Mouse (Mus musculus) cerebellum, adult 11 months (tissue): ENCODE measurements at regions not wholly inside any gene's neighbourhood (a gene's known extent, or its start where the extent isn't known, plus 50 kb on each side); places are given as distances from the start of the nearest gene placed in this dataset.

Experiments used
- DNase-seq: peaks from one replicate; pipeline ENCODE4 v3.0.0; 2022

DNA sequence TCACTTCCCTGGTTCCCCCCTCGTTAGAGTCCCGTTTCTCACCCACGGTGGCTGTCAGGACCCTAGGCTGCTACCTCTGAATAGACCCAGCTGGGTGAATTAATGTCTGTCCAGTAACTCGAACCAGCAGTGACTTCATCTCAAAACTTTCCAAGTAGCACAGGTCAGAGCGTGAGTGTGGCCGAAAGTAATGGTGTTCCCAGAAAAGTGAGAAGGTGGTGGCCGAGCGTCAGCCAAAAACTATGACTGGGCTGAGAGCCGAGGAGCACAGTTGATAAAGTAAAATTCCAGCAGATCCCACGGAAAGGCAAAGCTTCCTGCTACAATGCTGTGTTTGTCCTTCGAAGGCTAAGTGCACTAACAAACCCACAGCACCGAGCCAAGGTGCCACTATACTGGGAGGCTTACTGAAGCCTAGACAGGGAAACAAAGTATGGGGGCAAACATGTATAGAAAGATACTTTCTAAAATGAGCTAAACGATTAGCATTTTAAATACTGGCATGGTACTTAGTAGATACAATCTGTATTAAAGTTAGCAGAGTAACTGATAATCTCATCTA, 413.7 kb upstream of the Mgmt start:
- no peak for DNase-seq

DNA sequence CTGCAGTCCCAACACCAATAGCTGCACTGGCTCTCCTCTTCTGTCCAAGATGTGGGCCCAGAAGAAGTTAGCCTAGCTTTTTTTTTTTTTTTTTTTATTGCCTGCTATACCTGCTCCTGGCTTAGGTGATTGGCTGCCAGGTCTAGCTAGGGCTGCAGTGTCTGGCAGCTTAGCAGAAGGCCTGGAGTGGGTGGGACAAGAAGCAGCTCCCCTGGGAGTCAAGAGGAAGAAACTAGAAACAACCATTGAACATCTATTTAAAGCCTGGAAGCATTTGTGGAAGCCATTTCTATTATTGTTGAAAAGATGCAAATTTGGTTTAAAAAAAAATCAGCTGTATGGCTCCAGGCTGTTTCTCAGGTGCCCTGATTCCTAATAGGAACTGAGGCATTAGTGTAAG, 411.2 kb upstream of the Mgmt start:
- DNase-seq: no peak

DNA sequence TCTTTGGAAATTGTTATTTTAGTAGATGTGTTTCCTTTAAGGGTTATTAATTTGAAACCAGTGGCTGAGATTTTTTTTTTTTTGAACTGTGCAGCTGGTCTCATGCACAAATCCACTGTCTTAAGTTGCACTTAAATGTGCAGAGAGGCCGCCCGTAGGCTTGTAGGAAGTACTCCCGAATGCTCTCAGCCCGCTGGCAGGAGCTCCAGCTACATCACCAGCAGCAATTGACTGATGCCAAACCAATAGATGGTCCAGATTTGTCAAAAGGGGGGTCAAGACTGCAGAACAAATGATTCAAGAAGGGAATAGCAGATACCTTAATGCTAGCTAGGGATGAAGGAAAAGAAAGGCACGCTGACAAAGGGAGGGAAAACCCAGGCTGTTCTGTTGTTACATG, 406.9 kb upstream of the Mgmt start:
- DNase-seq: no peak

- DNase-seq: no peak
These were observed 399.6 kb upstream of the Mgmt start for GRCm38 (mm10) chr7:136494862-136495261.

DNA sequence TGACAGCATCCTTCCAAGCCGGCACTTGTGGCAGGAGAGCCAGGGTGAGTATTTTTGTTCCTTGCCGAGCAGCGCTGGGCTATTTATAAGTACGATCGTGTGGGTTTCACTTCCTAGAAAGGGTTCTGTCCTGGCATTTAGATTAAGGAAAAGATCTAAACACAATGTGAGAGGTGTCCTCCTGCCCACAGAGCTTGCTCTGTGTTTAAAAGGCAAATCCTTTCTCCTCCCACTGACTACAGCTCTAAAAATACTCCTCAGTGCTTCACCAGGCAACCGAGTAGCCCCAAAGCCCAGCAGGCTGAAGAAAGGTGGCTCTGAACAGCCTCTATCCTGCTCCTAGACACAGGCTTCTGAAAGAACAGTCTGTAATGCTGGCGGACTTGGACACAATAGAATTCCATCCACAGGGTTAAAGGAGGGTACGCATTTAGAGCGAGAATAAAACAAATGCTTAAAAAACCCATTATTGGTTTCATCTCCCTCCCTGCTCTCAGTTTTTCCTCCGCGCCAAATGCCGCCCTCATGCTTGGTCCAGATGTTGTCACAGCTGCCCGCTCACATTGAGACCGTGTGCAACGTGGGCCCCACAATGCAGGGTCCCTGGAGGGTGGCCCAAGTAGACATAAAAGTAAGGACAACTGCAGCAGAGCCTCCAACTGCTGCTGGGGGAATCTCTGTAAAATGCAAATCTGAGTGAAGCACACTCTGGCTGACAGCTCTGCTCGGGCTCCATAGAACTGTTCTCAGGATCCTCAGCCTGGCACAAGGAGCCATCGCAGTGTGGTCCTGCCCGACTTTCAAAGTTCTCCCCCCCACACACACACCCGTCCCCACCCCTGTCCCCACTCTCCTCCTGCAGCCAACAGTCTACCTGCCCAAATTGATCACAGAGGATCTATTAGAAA, 397.8 kb upstream of the Mgmt start:
- no peak for DNase-seq

DNA sequence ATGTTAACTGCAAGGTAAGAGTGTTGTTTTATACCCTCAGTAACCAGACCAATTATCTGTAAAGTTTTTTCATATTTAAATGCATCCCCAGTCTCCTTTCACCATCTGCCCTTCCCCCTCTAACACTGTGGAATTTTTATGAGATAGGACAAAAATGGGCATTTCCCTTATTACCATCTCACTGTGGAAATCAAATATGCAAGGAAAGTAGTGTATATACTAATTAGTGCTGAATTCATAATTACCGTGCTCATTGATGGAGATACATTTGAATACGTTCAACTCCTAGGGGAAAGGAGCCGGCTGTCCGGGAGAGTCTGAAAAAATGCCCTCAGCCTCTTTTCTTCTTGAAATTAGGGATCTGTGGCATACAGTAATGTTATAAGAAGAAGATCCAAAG, 394.4 kb upstream of the Mgmt start:
- no peak for DNase-seq

DNA sequence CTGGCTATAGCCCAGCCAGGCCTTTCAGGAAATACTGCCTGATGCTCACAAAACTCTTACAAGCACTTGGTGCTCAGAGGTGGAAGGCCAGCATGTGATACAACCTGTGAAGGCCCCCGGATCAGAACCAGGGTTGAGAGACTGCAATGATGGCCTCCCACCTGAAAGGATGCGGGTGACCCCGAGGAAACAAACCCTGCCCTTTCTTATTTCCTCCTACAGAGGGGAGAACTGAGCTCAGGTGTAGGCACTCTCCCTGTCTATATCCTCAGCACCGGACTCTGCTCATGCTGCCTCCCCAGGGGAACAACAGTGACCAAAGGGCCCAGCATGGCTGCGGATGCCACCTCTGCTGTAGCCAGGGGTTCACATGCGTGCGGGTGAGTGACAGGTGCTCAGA, 393.3 kb upstream of the Mgmt start:
- no peak for DNase-seq

- DNase-seq: no peak
These were observed 392.3 kb upstream of the Mgmt start for GRCm38 (mm10) chr7:136501855-136502847.

DNA sequence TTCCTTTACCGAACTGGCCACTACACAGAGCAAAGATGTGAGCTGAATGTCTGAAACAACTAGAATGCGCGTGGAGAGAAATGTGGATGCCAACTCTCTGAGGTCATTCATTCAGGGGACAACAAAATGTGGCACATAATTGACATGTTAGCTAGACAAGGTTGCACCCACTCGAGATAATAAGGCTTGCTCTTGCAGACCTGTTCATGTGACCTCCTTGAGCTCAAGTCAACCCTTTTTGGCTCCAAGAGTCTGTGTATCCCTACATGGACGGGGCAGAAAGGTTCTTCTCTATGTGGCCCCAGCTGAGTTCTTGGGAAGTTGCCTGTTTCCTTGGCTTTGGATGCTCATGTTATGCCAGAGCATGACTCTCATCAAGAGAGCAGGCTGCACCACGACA, 383.0 kb upstream of the Mgmt start:
- DNase-seq: no peak

DNA sequence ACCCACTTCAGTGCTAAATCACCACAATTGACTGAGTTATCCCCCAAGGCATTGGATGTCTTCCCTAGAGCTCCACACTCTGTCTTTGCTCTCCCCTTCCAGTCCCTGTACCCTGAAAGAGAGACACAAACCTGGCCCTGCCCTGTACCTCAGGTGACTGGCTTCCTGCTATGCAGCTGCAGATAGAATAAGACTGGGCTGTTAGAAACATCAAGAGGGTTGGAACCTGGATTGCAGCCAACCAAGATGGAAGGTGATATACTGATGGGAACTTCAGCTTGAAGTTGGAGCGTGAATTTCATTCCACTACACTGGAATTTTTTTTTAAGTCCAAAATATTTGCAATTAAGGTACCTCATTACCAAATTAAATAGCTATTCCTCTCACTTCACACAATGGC, 379.0 kb upstream of the Mgmt start:
- DNase-seq: no peak

DNA sequence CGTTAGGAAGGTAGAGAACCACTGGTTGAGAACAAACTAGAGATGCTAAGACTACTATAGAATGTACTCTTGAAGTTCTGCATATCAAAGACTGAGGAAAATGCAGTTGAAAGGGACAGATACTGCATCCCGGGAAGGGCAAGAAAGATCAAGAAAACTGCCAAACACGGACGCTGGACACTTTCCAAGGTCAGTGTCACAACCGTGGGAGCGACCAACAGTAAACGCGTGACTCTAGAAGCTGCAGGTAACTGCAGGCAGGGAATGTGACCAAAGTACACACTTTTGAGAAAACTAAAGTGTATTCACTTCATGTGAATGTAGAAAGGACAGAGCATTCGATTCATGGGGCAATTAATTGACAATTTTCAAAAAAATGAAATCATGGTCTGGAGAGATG, 368.6 kb upstream of the Mgmt start:
- DNase-seq: no peak

DNA sequence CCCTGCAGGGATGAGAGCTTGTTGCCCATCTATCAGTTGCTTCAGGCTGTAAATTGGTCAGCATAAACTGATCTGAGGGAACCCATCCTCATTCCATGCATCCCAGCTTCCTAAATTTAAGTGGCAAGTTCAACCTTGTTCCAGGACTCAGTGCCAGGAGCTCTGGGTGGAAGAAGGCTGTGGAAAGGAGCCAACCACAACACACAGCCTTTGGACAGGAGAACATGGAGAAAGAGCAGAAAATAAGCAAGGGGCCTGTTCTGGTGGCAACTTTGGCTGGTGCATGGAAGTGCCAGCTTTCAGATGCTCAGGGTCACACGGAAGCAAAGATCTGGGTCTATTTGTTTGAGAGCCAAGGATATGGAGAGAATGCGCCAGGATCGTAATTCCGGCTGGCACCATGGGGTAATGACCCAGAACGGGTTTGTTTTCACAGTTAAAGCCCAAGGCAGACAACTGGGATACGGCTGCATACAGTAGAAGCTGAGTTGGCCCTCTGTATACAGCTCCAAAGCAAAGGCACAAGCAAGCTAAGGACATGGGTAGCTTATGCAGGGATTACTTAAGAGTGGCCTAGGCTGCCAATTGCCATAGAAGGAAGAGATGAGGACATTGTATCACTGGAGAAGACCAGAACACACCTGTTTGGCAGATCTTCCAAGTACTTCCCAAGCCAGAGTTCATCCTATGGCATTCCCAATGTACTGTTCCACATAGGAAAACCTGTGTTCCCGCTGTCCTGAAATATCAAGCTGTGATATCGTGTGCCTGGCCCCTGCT, 364.2 kb upstream of the Mgmt start:
- DNase-seq: no peak

DNA sequence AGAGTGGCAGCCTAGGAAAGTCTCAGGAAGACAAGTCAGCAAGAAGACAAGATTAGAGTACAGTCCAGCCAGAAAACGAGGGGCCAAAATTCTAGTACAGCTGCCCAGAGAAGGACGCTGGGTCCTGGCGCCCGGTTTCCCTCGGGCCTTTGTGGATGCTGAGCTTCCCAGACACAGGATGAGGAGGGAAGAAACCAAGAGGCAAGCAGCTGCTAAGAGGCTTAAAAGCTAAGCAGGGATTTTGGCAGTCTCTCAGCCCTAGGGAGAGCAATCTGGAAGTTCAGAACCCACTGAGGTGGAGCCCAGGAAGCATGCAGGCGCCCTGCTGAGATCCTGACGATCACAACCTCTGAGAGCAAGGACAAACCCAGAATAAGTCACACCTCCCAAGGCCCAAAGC, 363.1 kb upstream of the Mgmt start:
- DNase-seq: no peak

DNA sequence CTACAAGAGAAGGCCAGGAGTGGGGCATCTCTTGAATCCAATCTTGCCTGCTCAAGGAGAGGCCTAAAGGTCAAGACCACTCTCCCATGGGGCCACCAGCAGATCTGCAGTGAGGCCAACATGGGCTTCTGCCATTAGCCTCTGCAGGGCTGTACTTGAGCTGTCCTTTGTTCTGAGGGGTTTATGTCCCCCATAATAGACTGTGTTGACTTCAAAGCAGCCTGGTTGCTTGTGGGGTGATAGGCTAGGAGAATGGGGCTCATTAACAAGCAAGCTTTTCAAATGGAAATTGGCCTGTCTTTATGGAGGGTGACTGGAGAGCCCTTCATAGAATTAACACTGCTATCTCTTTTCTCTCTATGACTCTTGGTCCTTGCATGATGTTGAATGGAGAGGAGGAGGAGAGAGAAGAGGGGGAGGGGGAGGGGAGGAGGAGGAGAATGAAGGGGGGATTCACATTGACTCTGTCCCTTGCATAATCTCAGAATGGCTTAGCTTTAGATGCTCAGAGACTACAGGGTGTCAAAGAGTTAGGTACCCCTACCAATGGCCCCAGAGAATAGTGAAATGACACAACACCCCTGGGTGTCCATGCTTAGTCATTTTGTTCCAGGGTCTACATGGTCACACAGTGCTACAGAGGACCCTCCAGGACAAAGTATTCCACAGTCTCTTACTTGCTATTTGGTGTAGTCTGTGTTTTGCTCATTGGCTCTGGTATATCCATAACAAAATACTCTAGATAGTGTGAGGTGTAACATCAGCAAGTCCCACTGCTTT, 352.3 kb upstream of the Mgmt start:
- DNase-seq: no peak

DNA sequence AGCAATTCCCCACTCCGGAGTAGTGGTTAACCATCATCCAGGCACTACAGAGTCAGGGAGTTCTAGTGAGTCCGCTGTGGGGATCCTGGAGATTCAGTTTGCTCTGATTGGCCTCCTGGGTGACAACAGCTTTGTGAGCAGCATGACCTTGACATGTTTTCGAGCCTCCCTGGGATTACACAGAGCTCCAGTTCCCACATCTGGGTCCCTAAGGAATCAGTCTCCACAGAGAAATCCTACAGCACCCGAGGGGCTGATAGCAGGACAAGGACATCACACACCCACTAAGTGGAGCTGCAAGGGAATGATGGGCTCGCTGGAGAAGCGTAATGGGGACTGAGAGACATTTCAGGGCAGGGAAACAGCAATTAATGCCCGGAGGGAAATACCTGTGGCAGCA, 351.5 kb upstream of the Mgmt start:
- DNase-seq: no peak

DNA sequence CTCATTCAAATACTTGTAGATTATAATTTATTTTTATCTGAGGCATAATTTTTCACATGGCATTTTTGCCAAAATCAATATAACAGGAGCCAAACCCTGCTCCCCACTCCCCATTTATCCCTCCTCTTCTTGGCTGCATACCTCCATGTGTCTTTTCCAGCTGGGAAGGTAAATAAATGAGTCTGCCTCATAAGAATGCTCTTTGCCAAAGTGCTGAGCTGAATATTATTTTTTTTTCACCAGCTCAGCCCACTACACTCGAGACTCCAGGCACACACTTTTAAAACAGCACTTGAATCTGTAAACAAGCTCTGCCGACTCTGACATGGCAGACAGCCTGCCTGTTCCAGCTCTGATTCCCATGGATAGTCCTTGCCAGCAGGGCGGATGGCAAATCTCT, 346.6 kb upstream of the Mgmt start:
- DNase-seq: no peak

GRCm38 (mm10) chr7:136556436-136556835, 338.0 kb upstream of the Mgmt start:
- no peak for DNase-seq

DNA sequence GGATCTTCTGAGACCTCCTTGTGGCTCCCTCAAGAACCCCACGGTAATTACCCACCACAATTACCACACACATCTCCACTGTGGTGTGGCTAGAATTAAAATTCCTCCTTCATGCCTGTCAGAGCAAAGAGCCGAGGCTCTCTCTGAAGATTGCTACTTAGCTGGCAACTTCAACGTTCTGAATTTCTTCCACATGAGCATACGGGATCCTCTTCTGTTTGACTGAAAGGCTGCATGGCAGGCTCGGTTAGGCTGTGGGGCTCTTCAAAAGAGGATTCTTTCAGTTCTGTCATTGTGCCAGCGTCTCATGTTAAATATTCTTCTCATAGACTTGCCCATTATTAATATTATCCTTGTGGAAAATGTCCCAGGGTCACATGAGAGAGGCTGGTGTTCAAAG, 334.9 kb upstream of the Mgmt start:
- no peak for DNase-seq

- DNase-seq: no peak
These were observed 323.5 kb upstream of the Mgmt start for GRCm38 (mm10) chr7:136570911-136571310.

DNA sequence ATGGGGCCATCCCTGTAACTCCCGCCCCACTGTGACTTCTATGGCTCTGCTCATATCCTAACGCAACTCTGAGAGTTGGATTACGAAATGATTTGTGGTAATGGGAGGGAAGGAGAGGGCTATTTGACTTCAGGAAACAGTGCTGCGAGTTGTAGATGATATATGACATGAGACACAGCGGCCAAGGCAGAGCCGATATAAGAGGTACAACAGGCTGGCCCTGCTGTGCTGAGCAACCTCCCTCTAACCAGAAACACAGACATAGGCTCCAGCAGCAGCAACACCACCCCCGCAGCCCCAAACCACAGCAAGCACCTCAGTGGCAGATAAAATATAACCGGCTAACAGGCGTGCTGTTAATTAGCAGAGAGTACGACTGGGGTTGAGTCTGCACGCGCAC, 312.5 kb upstream of the Mgmt start:
- no peak for DNase-seq

DNA sequence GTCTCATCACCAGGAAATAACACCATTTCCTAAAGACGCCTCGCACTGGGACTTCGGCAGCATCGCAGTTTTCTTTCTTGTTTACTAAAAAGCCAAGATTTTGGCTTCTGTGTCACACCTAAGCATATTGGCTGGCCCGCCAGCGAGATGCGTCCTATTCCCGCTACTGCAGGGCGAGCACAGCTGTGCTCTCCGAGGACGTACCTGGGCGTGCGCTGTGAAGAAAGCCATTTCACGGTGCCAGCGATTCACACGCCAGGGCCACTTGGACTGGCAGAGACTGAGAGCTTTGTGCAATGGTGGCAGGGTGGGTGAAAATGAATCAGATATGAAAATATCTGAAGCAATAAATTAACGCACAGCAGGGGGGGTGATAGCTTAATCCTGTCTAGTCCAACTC, 310.1 kb upstream of the Mgmt start:
- no peak for DNase-seq

DNA sequence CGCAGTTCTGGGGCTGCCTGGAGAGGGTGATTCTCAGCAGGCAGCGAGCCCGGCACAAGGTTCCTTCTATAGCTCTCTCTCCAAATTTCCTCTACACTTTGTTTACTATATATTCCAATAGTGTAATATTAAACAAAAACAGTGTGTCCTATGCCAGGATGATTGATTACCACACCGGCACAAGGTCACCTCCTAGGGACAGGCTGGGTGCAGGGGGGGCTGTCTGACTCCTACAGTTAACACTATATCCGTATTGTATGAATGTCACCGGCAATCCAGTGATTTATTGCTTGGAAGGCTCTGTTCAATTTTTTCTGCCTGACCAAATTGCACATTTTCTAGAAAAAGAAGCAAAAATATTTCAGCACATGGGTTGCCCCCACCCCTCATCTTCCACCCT, 305.9 kb upstream of the Mgmt start:
- DNase-seq: no peak
